Mouse (Mus musculus) ES-Bruce4 (cell line): Measurements from ENCODE around the gene Lpp.

Experiments
- CTCF ChIP-seq: IDR thresholded peaks from one replicate; pipeline ENCODE4 v1.8.1; 2011; ENCODE audit warnings: low read depth, low read length
- POLR2A ChIP-seq: IDR thresholded peaks from one replicate; pipeline ENCODE4 v1.8.1; 2011; ENCODE audit warnings: low read length; ENCODE audit not compliant: insufficient read depth

GRCm38 (mm10) chr16:24509100-24509812 lies 115.9 kb downstream of the Lpp start:
- TF ChIP-seq POLR2A (no peak), CTCF (no peak)
